Mouse (Mus musculus): ENCODE results near the gene Cd300e. TPM values are rescaled to one million over a fixed set of nuclear protein-coding genes. Genes with fewer than 3 reads are reported as not detected.

The Cd300e gene
- total RNA-seq, 4 experiments from 2014 or later = 0.16 to 0.74 (median 0.44) TPM

GRCm38 (mm10) chr11:115004070-115004469, 57.9 kb downstream of the Cd300e start:
- DNase-seq (ENCODE audit: low spot score in 2 of 2) = no peak

Other genes with a start within 250 kb of the Cd300e start
- gene Gprc5c, start 211.0 kb downstream of the Cd300e start, total RNA-seq (2022) = 1 to 10 TPM; 4.6 to 5.6 (median 5.4) TPM
- under 1 TPM; 0.40 to 0.87 (median 0.73) TPM for gene Cd300a, start 172.1 kb downstream of the Cd300e start, total RNA-seq (2022)
- not detected for gene Cd300lb, start 127.8 kb downstream of the Cd300e start, total RNA-seq (2022)
- gene Cd300c, start 93.0 kb downstream of the Cd300e start, total RNA-seq (2022) = not detected
- gene Cd300ld, start 72.3 kb downstream of the Cd300e start, total RNA-seq (2022) = under 1 TPM in 2 of 4 experiments, not detected in 2; 0.21 to 0.46 TPM
- 10 to 100 TPM in 2 of 4 experiments, 1 to 10 TPM in 2; 3.7 to 15.1 (median 8.1) TPM for gene Cd300c2, start 60.3 kb downstream of the Cd300e start, total RNA-seq (2022)
- gene Cd300ld2, start 46.0 kb downstream of the Cd300e start, total RNA-seq (2022) = not detected
- 1 to 10 TPM in 2 of 4 experiments, under 1 TPM in 1, not detected in 1; 0.46 to 1.6 (median 1.1) TPM for gene Cd300ld4, start 35.2 kb downstream of the Cd300e start, total RNA-seq (2022)
- gene Cd300ld5, start 24.4 kb downstream of the Cd300e start, total RNA-seq (2022) = 1 to 10 TPM; 1.1 to 2.3 (median 1.2) TPM
- gene Cd300ld3, start 13.8 kb downstream of the Cd300e start, total RNA-seq (2022) = 1 to 10 TPM in 2 of 4 experiments, not detected in 2; 1.3 to 2.8 TPM
- 1 to 10 TPM; 3.3 to 6.1 (median 4.8) TPM for gene Rab37, start 29.3 kb upstream of the Cd300e start, total RNA-seq (2022)
- gene Cd300lf, start 71.8 kb upstream of the Cd300e start, total RNA-seq (2022) = 1 to 10 TPM in 2 of 4 experiments, under 1 TPM in 2; 0.30 to 2.6 (median 0.83) TPM
- 10 to 100 TPM; 63.4 to 73.8 (median 67.8) TPM for gene Slc9a3r1, start 101.2 kb upstream of the Cd300e start, total RNA-seq (2022)
- gene Tmem104, start 125.3 kb upstream of the Cd300e start, total RNA-seq (2022) = 10 to 100 TPM; 14.0 to 24.5 (median 16.9) TPM
- gene Nat9, start 125.7 kb upstream of the Cd300e start, total RNA-seq (2022) = 10 to 100 TPM; 27.0 to 33.4 (median 29.6) TPM
- 10 to 100 TPM; 32.4 to 37.5 (median 36.3) TPM for gene Grin2c, start 205.1 kb upstream of the Cd300e start, total RNA-seq (2022)
- 10 to 100 TPM; 15.1 to 20.1 (median 17.5) TPM for gene Fdxr, start 214.9 kb upstream of the Cd300e start, total RNA-seq (2022)
- gene Fads6, start 235.5 kb upstream of the Cd300e start, total RNA-seq (2022) = 10 to 100 TPM; 18.4 to 21.9 (median 20.2) TPM
- 1 to 10 TPM in 3 of 4 experiments, under 1 TPM in 1; 0.91 to 3.2 (median 1.5) TPM for gene Otop2, start 245.0 kb upstream of the Cd300e start, total RNA-seq (2022)